Mouse (Mus musculus): ENCODE results near the gene Tst. TPM values are rescaled to one million over a fixed set of nuclear protein-coding genes. Genes with fewer than 3 reads are reported as not detected.

The Tst gene
- polyA plus RNA-seq, 1 experiment, result 38.6 TPM

- TF ChIP-seq POLR2A (IDR thresholded peaks at IDR 0.05; ENCODE audit: control insufficient read depth, low read depth, low read length) (no peak), CTCF (IDR thresholded peaks at IDR 0.05; ENCODE audit: control insufficient read depth, insufficient read depth, insufficient replicate concordance, low read depth, low read length) (no peak)
- Histone ChIP-seq H3K36me3 (ENCODE audit: control insufficient read depth, insufficient read depth, low read length) (no peaks in the 10 kb centered on the region), H3K27ac (ENCODE audit: control insufficient read depth, insufficient read depth, low read depth, low read length) (no peak overlapping the region), H3K4me1 (ENCODE audit: control insufficient read depth, insufficient read depth, low read length) (peaks cover 2% of the 10 kb centered on the region; the same call in 1 of the 2 replicates), H3K4me3 (ENCODE audit: control insufficient read depth, low read depth, low read length) (no peak overlapping the region), H3K27me3 (ENCODE audit: control insufficient read depth, insufficient read depth, low read length) (no peaks in the 10 kb centered on the region)
These were observed 39.8 kb downstream of the Tst start for GRCm38 (mm10) chr15:78365916-78366315.

GRCm38 (mm10) chr15:78355548-78355947, 50.2 kb downstream of the Tst start:
- H3K27ac ChIP-seq (ENCODE audit: control insufficient read depth, insufficient read depth, low read depth, low read length), result no peak overlapping the region
- no peaks in the 10 kb centered on the region for H3K27me3 ChIP-seq (ENCODE audit: control insufficient read depth, insufficient read depth, low read length)
- H3K4me3 ChIP-seq (ENCODE audit: control insufficient read depth, low read depth, low read length), result no peak overlapping the region
- H3K36me3 ChIP-seq (ENCODE audit: control insufficient read depth, insufficient read depth, low read length), result no peaks in the 10 kb centered on the region
- H3K4me1 ChIP-seq (ENCODE audit: control insufficient read depth, insufficient read depth, low read length), result no peaks in the 10 kb centered on the region
- TF ChIP-seq POLR2A (IDR thresholded peaks at IDR 0.05; ENCODE audit: control insufficient read depth, low read depth, low read length) (no peak), CTCF (IDR thresholded peaks at IDR 0.05; ENCODE audit: control insufficient read depth, insufficient read depth, insufficient replicate concordance, low read depth, low read length) (no peak)

DNA sequence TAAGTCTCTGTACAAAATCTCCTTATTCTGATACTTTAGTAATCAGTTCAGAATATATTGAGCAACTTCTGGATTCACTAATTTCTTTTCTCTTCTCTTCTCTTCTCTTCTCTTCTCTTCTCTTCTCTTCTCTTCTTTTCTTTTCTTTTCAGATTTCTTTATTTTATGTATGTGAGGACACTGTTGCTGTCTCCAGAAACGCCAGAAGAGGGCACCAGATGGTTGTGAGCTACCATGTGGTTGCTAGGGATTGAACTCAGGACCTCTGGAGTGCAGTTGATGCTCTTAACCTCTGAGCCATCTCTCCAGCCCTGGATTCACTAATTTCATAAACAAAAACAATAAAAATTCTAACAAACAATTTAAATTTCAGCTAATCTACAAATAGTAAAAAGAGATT, 50.7 kb downstream of the Tst start:
- no peaks in the 10 kb centered on the region for H3K36me3 ChIP-seq (ENCODE audit: control insufficient read depth, insufficient read depth, low read length)

GRCm38 (mm10) chr15:78351586-78352165, 54.0 kb downstream of the Tst start:
- Histone ChIP-seq H3K4me3 (ENCODE audit: control insufficient read depth, low read depth, low read length) (no peak overlapping the region), H3K36me3 (ENCODE audit: control insufficient read depth, insufficient read depth, low read length) (no peaks in the 10 kb centered on the region), H3K4me1 (ENCODE audit: control insufficient read depth, insufficient read depth, low read length) (no peaks in the 10 kb centered on the region), H3K27me3 (ENCODE audit: control insufficient read depth, insufficient read depth, low read length) (no peaks in the 10 kb centered on the region), H3K27ac (ENCODE audit: control insufficient read depth, insufficient read depth, low read depth, low read length) (no peak overlapping the region; the same call in 1 of the 2 replicates)
- no peak for TF ChIP-seq CTCF (IDR thresholded peaks at IDR 0.05; ENCODE audit: control insufficient read depth, insufficient read depth, insufficient replicate concordance, low read depth, low read length)
- no peak for TF ChIP-seq POLR2A (IDR thresholded peaks at IDR 0.05; ENCODE audit: control insufficient read depth, low read depth, low read length)

More for the DNA sequence above, 50.7 kb downstream of the Tst start:
- Histone ChIP-seq H3K4me3 (ENCODE audit: control insufficient read depth, low read depth, low read length) (no peak overlapping the region), H3K27ac (ENCODE audit: control insufficient read depth, insufficient read depth, low read depth, low read length) (no peak overlapping the region), H3K4me1 (ENCODE audit: control insufficient read depth, insufficient read depth, low read length) (no peaks in the 10 kb centered on the region), H3K27me3 (ENCODE audit: control insufficient read depth, insufficient read depth, low read length) (no peaks in the 10 kb centered on the region)
- TF ChIP-seq POLR2A (IDR thresholded peaks at IDR 0.05; ENCODE audit: control insufficient read depth, low read depth, low read length) (no peak), CTCF (IDR thresholded peaks at IDR 0.05; ENCODE audit: control insufficient read depth, insufficient read depth, insufficient replicate concordance, low read depth, low read length) (no peak; the same call in 1 of the 2 replicates)

Other genes starting within 250 kb of the Tst start
- 62.2 and 75.4 TPM in 2 replicates for gene Ift27, start 231.8 kb downstream of the Tst start, polyA plus RNA-seq (2012; rRNA removed)
- not detected in 2 replicates for gene Pvalb, start 199.5 kb downstream of the Tst start, polyA plus RNA-seq (2012; rRNA removed)
- 0.68 and 1.9 TPM in 2 replicates for gene Ncf4, start 161.1 kb downstream of the Tst start, polyA plus RNA-seq (2012; rRNA removed)
- gene Csf2rb2, start 100.2 kb downstream of the Tst start, polyA plus RNA-seq (2012; rRNA removed), result 1.9 and 2.1 TPM in 2 replicates
- gene Csf2rb, start 80.2 kb downstream of the Tst start, polyA plus RNA-seq (2012; rRNA removed), result 0.95 and 1.1 TPM in 2 replicates
- 1,340 and 1,395 TPM in 2 replicates for gene Tex33, start 10.0 kb downstream of the Tst start, polyA plus RNA-seq (2012; rRNA removed)
- 5.1 and 6.4 TPM in 2 replicates for gene Mpst, start 509 bp upstream of the Tst start, polyA plus RNA-seq (2012; rRNA removed)
- 12.2 and 12.3 TPM in 2 replicates for gene Kctd17, start 22.7 kb upstream of the Tst start, polyA plus RNA-seq (2012; rRNA removed)
- 0.74 and 1.4 TPM in 2 replicates for gene Tmprss6, start 62.7 kb upstream of the Tst start, polyA plus RNA-seq (2012; rRNA removed)
- gene Il2rb, start 89.4 kb upstream of the Tst start, polyA plus RNA-seq (2012; rRNA removed), result 0.47 and 0.59 TPM in 2 replicates
- 8.2 and 9.8 TPM in 2 replicates for gene C1qtnf6, start 125.5 kb upstream of the Tst start, polyA plus RNA-seq (2012; rRNA removed)
- gene Sstr3, start 138.8 kb upstream of the Tst start, polyA plus RNA-seq (2012; rRNA removed), result 6.0 and 7.0 TPM in 2 replicates
- 5.5 and 9.6 TPM in 2 replicates for gene Rac2, start 166.9 kb upstream of the Tst start, polyA plus RNA-seq (2012; rRNA removed)
- gene Cyth4, start 191.1 kb upstream of the Tst start, polyA plus RNA-seq (2012; rRNA removed), result 1.4 and 1.9 TPM in 2 replicates